Mouse (Mus musculus) hindbrain, embryonic 11.5 days (tissue): Measurements from ENCODE around the gene Ednrb. TPM values are rescaled to one million over a fixed set of nuclear protein-coding genes. Genes with fewer than 3 reads are reported as not detected.

Source experiments
- ATAC-seq: fragments of 200-750 bp; cut with Nextera tagmentation; 2 replicates; pipeline ENCODE4 v1.8.0; 2017; ENCODE audit warnings: mild to moderate bottlenecking, moderate TSS enrichment, moderate library complexity; ENCODE audit not compliant: low FRiP score
- DNase-seq: peaks from one replicate; pipeline ENCODE4 v3.0.0-alpha.2; 2015; ENCODE audit warnings: low spot score
- H3K27ac ChIP-seq: fragments of 300-500 bp; sonication (generic); 2 replicates; pipeline ENCODE4 v1.5.1; 2014; ENCODE audit warnings: mild to moderate bottlenecking, low read depth, low read length
- H3K27me3 ChIP-seq: fragments of 300-500 bp; sonication (generic); 2 replicates; pipeline ENCODE4 v1.6.1; 2014; ENCODE audit warnings: mild to moderate bottlenecking, low read length, moderate library complexity, mixed read lengths; ENCODE audit not compliant: control insufficient read depth, insufficient read depth
- H3K36me3 ChIP-seq: fragments of 300-500 bp; sonication (generic); 2 replicates; pipeline ENCODE4 v1.6.1; 2014; ENCODE audit warnings: mild to moderate bottlenecking, low read length, moderate library complexity, mixed read lengths; ENCODE audit not compliant: control insufficient read depth, insufficient read depth
- H3K4me1 ChIP-seq: fragments of 300-500 bp; sonication (generic); replicated peaks from 2 replicates; pipeline ENCODE4 v1.6.1; 2014; ENCODE audit warnings: low read length, mixed read lengths; ENCODE audit not compliant: control insufficient read depth, insufficient read depth
- H3K4me2 ChIP-seq: fragments of 300-500 bp; sonication (generic); replicated peaks from 2 replicates; pipeline ENCODE4 v1.6.1; 2014; ENCODE audit warnings: mild to moderate bottlenecking, low read depth, low read length
- H3K4me3 ChIP-seq: fragments of 300-500 bp; sonication (generic); 2 replicates; pipeline ENCODE4 v1.5.1; 2014; ENCODE audit warnings: low read depth, low read length
- H3K9ac ChIP-seq: fragments of 300-500 bp; sonication (generic); 2 replicates; pipeline ENCODE4 v1.6.1; 2014; ENCODE audit warnings: low read depth, low read length
- H3K9me3 ChIP-seq: fragments of 300-500 bp; sonication (generic); 2 replicates; pipeline ENCODE4 v1.6.1; 2016; ENCODE audit warnings: low read length; ENCODE audit not compliant: control insufficient read depth
- WGBS: fragments of 180-500 bp; shearing (Covaris S2); extraction: QIAGEN DNeasy Blood & Tissue Kit; methylation state at CpG from one replicate; pipeline ENCODE4 v1.1.7; 2014; 5-methylcytosine and 5-hydroxymethylcytosine counted together
- polyA plus RNA-seq: library from polyadenylated mRNA; unstranded; fragments of >200 nt; fragmentation: Nextera tagmentation; extraction: Ambion mirVana; gene quantifications from 2 replicates; pipeline ENCODE4 v1.2.1, GENCODE M21; 2014

The Ednrb gene
- polyA plus RNA-seq, result 149 and 164 TPM in 2 replicates

- H3K9me3 ChIP-seq, result no peaks in the 10 kb centered on the region
- WGBS, result under 1% methylated on average over 24 of the region's 24 CpGs
- peak within 1 kb of the TSS; percentile 89 for H3K4me2 ChIP-seq
- peak; percentile 88 for ATAC-seq
- peak within 1 kb of the TSS; percentile 61 for H3K9ac ChIP-seq
- H3K27me3 ChIP-seq, result no peaks in the 10 kb centered on the region
- peak; percentile 78 for DNase-seq
- peak within 1 kb of the TSS; percentile 58 for H3K4me3 ChIP-seq
- H3K27ac ChIP-seq, result peak within 1 kb of the TSS; percentile 70
- H3K36me3 ChIP-seq, result no peaks in the 10 kb centered on the region; the same call in 1 of the 2 replicates
- H3K4me1 ChIP-seq, result no peaks in the 10 kb centered on the region
Measured at GRCm38 (mm10) chr14:103844011-103844549, at the start of gene Ednrb. TSS of gene Ednrb (minus strand) at chr14:103844402.

- Histone ChIP-seq H3K36me3 (no peaks in the 10 kb centered on the region), H3K9me3 (no peaks in the 10 kb centered on the region), H3K4me1 (no peaks in the 10 kb centered on the region), H3K27me3 (no peaks in the 10 kb centered on the region), H3K27ac (no peak overlapping the region), H3K4me2 (no peak overlapping the region), H3K4me3 (no peak overlapping the region), H3K9ac (no peak overlapping the region)
- ATAC-seq (no peak), DNase-seq (no peak)
- WGBS, result 90% methylated on average over 8 of the region's 8 CpGs
Measured at GRCm38 (mm10) chr14:103892411-103892938, 48.3 kb upstream of the Ednrb start.

- ATAC-seq, result no peak
- Histone ChIP-seq H3K9me3 (no peaks in the 10 kb centered on the region), H3K27ac (no peak overlapping the region), H3K4me1 (no peaks in the 10 kb centered on the region), H3K4me2 (no peak overlapping the region), H3K9ac (no peak overlapping the region), H3K4me3 (no peak overlapping the region), H3K36me3 (no peaks in the 10 kb centered on the region), H3K27me3 (no peaks in the 10 kb centered on the region)
- DNase-seq, result no peak
- 84% methylated on average over 4 of the region's 4 CpGs for WGBS
Measured at GRCm38 (mm10) chr14:103890761-103891160, 46.6 kb upstream of the Ednrb start.

- ATAC-seq, result no peak
- Histone ChIP-seq H3K9me3 (no peaks in the 10 kb centered on the region), H3K4me2 (no peak overlapping the region), H3K4me3 (no peak overlapping the region), H3K27me3 (no peaks in the 10 kb centered on the region), H3K36me3 (no peaks in the 10 kb centered on the region), H3K27ac (no peak overlapping the region), H3K9ac (no peak overlapping the region), H3K4me1 (no peaks in the 10 kb centered on the region)
- DNase-seq, result no peak
- 78% methylated on average over 7 of the region's 7 CpGs for WGBS
Measured at GRCm38 (mm10) chr14:103884892-103885575, 40.8 kb upstream of the Ednrb start.

GRCm38 (mm10) chr14:103882943-103883342 is 38.7 kb upstream of the Ednrb start:
- Histone ChIP-seq H3K4me2 (no peak overlapping the region), H3K9ac (no peak overlapping the region), H3K9me3 (no peaks in the 10 kb centered on the region), H3K4me1 (no peaks in the 10 kb centered on the region), H3K4me3 (no peak overlapping the region), H3K27me3 (no peaks in the 10 kb centered on the region), H3K27ac (no peak overlapping the region), H3K36me3 (no peaks in the 10 kb centered on the region)
- ATAC-seq, result no peak
- no peak for DNase-seq
- 90% methylated on average over 3 of the region's 3 CpGs for WGBS

- no peak for DNase-seq
- 88% methylated on average over 2 of the region's 2 CpGs for WGBS
- no peak for ATAC-seq
- Histone ChIP-seq H3K4me3 (no peak overlapping the region), H3K27ac (no peak overlapping the region), H3K9ac (no peak overlapping the region), H3K36me3 (no peaks in the 10 kb centered on the region), H3K4me1 (no peaks in the 10 kb centered on the region), H3K9me3 (no peaks in the 10 kb centered on the region), H3K4me2 (no peak overlapping the region), H3K27me3 (no peaks in the 10 kb centered on the region)
Measured at GRCm38 (mm10) chr14:103877117-103877516, 32.9 kb upstream of the Ednrb start.

- Histone ChIP-seq H3K27me3 (no peaks in the 10 kb centered on the region), H3K4me1 (no peaks in the 10 kb centered on the region), H3K36me3 (no peaks in the 10 kb centered on the region), H3K9ac (no peak overlapping the region), H3K4me3 (no peak overlapping the region), H3K4me2 (no peak overlapping the region), H3K27ac (no peak overlapping the region), H3K9me3 (no peaks in the 10 kb centered on the region)
- WGBS, result 90% methylated on average over 3 of the region's 3 CpGs
- no peak for ATAC-seq
- no peak for DNase-seq
Measured at GRCm38 (mm10) chr14:103876598-103876997, 32.4 kb upstream of the Ednrb start.

GRCm38 (mm10) chr14:103866636-103867035 is 22.4 kb upstream of the Ednrb start:
- Histone ChIP-seq H3K4me3 (no peak overlapping the region), H3K27me3 (no peaks in the 10 kb centered on the region), H3K4me2 (no peak overlapping the region), H3K4me1 (no peaks in the 10 kb centered on the region), H3K27ac (no peak overlapping the region), H3K9me3 (no peaks in the 10 kb centered on the region), H3K36me3 (no peaks in the 10 kb centered on the region), H3K9ac (no peak overlapping the region)
- DNase-seq, result no peak
- ATAC-seq, result no peak
- WGBS, result 83% methylated on average over 2 of the region's 2 CpGs

GRCm38 (mm10) chr14:103865226-103865625 is 21.0 kb upstream of the Ednrb start:
- Histone ChIP-seq H3K4me3 (no peak overlapping the region), H3K9me3 (no peaks in the 10 kb centered on the region), H3K36me3 (no peaks in the 10 kb centered on the region), H3K9ac (no peak overlapping the region), H3K27me3 (no peaks in the 10 kb centered on the region), H3K4me1 (no peaks in the 10 kb centered on the region), H3K27ac (no peak overlapping the region), H3K4me2 (no peak overlapping the region)
- ATAC-seq (no peak), DNase-seq (no peak)
- 88% methylated on average over 2 of the region's 2 CpGs for WGBS
